Mouse (Mus musculus): ENCODE data around the gene D630003M21Rik.

DNA sequence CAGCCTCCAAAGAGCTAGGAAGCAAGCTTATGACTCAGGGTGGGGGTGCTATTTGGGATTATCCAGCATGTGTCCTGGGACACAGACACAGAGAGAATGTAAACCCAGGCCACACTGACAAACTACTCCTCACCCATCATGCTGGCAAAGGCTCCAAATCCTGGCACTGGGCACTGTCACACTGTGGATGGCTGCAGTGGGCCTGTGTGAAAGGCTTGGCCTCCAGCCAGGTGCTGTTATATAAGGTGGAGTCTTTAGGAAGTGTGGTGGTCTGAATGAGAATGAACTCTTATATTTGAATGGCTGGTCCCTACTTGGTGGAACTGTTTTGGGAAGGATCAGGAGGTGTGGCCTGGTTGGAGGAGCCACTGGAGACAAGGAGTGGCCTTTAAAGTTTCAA lies 7.7 kb upstream of the D630003M21Rik start:
- TF ChIP-seq CTCF (IDR thresholded peaks at IDR 0.05; ENCODE audit: low read depth, low read length) (no peak), POLR2A (IDR thresholded peaks at IDR 0.05; ENCODE audit: borderline replicate concordance, low read depth, low read length) (no peak)

Data from bone marrow macrophage, adult 2 months (primary cell).